Mouse (Mus musculus): Measurements from ENCODE around the gene Tcl1b1. TPM values are rescaled to one million over a fixed set of nuclear protein-coding genes. Genes with fewer than 3 reads are reported as not detected.
"Not testable (repeated sequence)": the region's sequence is repeated elsewhere in the genome, so short reads cannot be mapped to it uniquely, and the experiment has no call there.

Gene Tcl1b1
- polyA plus RNA-seq (2015; fragmentation: Nextera tagmentation; extraction: Ambion mirVana): not detected in 2 replicates

DNA sequence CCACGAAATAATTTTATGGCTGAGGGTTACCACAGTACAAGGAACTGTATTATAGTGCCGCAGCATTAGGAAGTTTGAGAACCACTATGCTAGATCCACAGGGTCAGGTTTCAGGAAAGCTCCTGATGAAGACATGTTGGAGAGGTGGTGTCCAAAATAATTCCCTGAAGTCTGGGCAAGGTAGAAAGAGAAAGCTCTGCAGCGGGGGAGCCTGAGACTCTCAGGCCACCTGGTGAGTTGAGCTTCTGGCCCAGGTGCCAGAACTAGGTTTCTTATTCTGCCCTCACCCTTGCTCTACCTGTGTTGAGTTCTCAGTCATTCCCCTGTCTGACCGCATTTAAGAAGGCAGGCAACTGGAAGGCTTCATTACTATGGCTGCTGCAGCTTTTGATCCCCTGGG, at the start of gene Tcl1b1:
Gene Tcl1b1, plus strand, starts transcription at position 301 of the 400 bp plus-strand sequence.
- no peak for ATAC-seq
- Histone ChIP-seq H3K4me1 (ENCODE audit: control insufficient read depth, insufficient read depth, low read length) (no peaks in the 10 kb centered on the region), H3K27me3 (replicated peaks; ENCODE audit: control insufficient read depth, insufficient read depth, low read length) (no peaks in the 10 kb centered on the region), H3K27ac (ENCODE audit: low read length) (no peak within 1 kb of the TSS), H3K9ac (ENCODE audit: low read depth, low read length) (no peak within 1 kb of the TSS), H3K4me3 (ENCODE audit: low read length) (no peak within 1 kb of the TSS), H3K9me3 (ENCODE audit: control insufficient read depth, low read length) (no peaks in the 10 kb centered on the region), H3K36me3 (ENCODE audit: control insufficient read depth, insufficient read depth, low read length) (no peaks in the 10 kb centered on the region), H3K4me2 (ENCODE audit: low read depth, low read length) (no peak within 1 kb of the TSS)
- WGBS: 77% methylated on average over 4 of the region's 4 CpGs

DNA sequence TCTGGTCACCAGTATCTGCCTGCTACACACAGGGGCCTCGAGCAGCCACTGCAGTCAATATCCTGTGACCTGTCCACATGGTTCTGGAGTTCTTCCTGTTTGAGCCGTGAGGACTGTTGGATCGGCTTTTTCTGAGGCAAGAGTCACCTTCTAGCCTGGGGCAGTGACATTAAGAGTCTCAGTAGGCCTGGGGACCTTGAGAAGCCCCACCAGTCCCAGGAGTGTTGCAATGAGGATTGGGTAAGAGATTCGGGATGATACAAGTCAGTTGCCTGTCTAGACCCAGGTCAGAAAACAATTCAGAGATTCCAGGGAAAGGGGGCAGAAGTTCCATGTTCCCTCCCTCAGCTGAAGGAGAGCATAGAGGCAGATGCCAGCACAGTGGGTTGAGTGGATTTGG, 49.7 kb upstream of the Tcl1b1 start:
- no peaks in the 10 kb centered on the region for H3K27me3 ChIP-seq (replicated peaks; ENCODE audit: control insufficient read depth, insufficient read depth, low read length)
- no peak overlapping the region for H3K4me3 ChIP-seq (ENCODE audit: low read length)
- no peaks in the 10 kb centered on the region for H3K4me1 ChIP-seq (ENCODE audit: control insufficient read depth, insufficient read depth, low read length)
- no peak overlapping the region for H3K9ac ChIP-seq (ENCODE audit: low read depth, low read length)
- no peak overlapping the region for H3K27ac ChIP-seq (ENCODE audit: low read length)
- no peaks in the 10 kb centered on the region for H3K9me3 ChIP-seq (ENCODE audit: control insufficient read depth, low read length)
- WGBS: 70% methylated on average over 4 of the region's 4 CpGs
- no peaks in the 10 kb centered on the region for H3K36me3 ChIP-seq (ENCODE audit: control insufficient read depth, insufficient read depth, low read length)
- H3K4me2 ChIP-seq (ENCODE audit: low read depth, low read length): no peak overlapping the region
- no peak for ATAC-seq

DNA sequence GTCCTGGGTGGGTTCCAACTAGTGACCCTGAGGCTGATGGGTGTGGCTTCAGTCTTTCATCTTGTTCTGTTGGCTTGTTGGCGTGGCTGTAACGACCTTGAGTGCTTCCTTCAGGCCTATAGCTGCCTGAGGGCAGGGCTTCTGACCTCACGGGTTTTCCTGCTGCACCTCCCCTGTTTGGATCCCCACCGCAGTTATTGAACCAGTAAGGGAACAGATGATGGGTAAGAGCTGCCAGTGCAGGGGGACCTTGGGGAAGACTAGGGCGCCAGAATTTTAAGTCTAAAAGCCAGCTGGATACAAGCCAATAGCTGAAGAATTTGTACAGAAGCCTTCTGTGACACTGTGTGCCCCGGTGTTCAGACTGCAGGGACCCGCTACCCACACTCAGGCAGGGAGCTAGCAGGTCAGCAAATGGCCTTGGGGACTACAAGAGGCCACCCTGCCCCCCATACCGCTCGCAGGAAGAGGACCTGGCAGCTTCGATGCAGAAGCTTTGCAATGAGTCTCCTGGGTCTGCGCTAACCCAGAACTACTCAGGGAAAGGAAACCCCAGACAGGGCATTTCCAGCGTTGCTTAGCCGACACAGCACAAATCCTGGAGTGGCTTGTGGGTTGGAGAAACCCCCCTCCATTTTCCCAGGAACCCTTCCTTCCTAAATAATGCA, 47.0 kb upstream of the Tcl1b1 start:
- 39% methylated on average over 13 of the region's 13 CpGs for WGBS
- H3K4me1 ChIP-seq (ENCODE audit: control insufficient read depth, insufficient read depth, low read length): no peaks in the 10 kb centered on the region
- no peak overlapping the region for H3K9ac ChIP-seq (ENCODE audit: low read depth, low read length)
- no peaks in the 10 kb centered on the region for H3K9me3 ChIP-seq (ENCODE audit: control insufficient read depth, low read length)
- no peaks in the 10 kb centered on the region for H3K27me3 ChIP-seq (replicated peaks; ENCODE audit: control insufficient read depth, insufficient read depth, low read length)
- H3K27ac ChIP-seq (ENCODE audit: low read length): no peak overlapping the region
- H3K36me3 ChIP-seq (ENCODE audit: control insufficient read depth, insufficient read depth, low read length): no peaks in the 10 kb centered on the region
- no peak overlapping the region for H3K4me2 ChIP-seq (ENCODE audit: low read depth, low read length)
- no peak for ATAC-seq
- H3K4me3 ChIP-seq (ENCODE audit: low read length): no peak overlapping the region

DNA sequence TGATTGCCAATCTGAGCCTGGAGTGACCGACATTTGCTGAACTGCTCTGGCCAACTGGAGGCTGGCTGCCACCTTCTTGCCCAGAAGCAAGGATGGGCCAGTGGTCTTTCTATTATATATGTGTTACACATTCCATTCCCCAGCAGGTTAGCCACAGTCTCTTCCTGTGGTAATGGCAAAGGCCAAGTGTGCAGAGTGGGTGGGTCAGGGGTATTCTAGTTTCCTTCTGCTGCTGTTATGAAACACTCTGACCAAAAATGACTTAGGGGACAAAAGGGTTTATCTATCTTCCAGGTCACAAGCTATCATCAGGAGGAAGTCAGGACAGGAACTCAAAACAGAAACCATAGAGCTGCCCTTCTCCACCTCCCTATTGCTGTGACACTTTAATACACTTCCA, 42.8 kb upstream of the Tcl1b1 start:
- Histone ChIP-seq H3K9me3 (ENCODE audit: control insufficient read depth, low read length) (no peaks in the 10 kb centered on the region), H3K4me1 (ENCODE audit: control insufficient read depth, insufficient read depth, low read length) (no peaks in the 10 kb centered on the region), H3K27me3 (replicated peaks; ENCODE audit: control insufficient read depth, insufficient read depth, low read length) (no peaks in the 10 kb centered on the region), H3K36me3 (ENCODE audit: control insufficient read depth, insufficient read depth, low read length) (no peaks in the 10 kb centered on the region), H3K9ac (ENCODE audit: low read depth, low read length) (no peak overlapping the region), H3K27ac (ENCODE audit: low read length) (no peak overlapping the region), H3K4me2 (ENCODE audit: low read depth, low read length) (no peak overlapping the region), H3K4me3 (ENCODE audit: low read length) (no peak overlapping the region)
- WGBS: 100% methylated on average over 1 of the region's 1 CpGs
- ATAC-seq: no peak

GRCm38 (mm10) chr12:105125362-105125761, 34.1 kb upstream of the Tcl1b1 start:
- H3K9ac ChIP-seq (ENCODE audit: low read depth, low read length): no peak overlapping the region
- no peaks in the 10 kb centered on the region for H3K36me3 ChIP-seq (ENCODE audit: control insufficient read depth, insufficient read depth, low read length)
- no peaks in the 10 kb centered on the region for H3K27me3 ChIP-seq (replicated peaks; ENCODE audit: control insufficient read depth, insufficient read depth, low read length)
- no peaks in the 10 kb centered on the region for H3K9me3 ChIP-seq (ENCODE audit: control insufficient read depth, low read length)
- no peak overlapping the region for H3K27ac ChIP-seq (ENCODE audit: low read length)
- H3K4me1 ChIP-seq (ENCODE audit: control insufficient read depth, insufficient read depth, low read length): no peaks in the 10 kb centered on the region
- 88% methylated on average over 6 of the region's 6 CpGs for WGBS
- H3K4me3 ChIP-seq (ENCODE audit: low read length): no peak overlapping the region
- H3K4me2 ChIP-seq (ENCODE audit: low read depth, low read length): no peak overlapping the region
- no peak for ATAC-seq

- ATAC-seq: no peak
- no peaks in the 10 kb centered on the region for H3K36me3 ChIP-seq (ENCODE audit: control insufficient read depth, insufficient read depth, low read length)
- no peaks in the 10 kb centered on the region for H3K4me1 ChIP-seq (ENCODE audit: control insufficient read depth, insufficient read depth, low read length)
- H3K4me2 ChIP-seq (ENCODE audit: low read depth, low read length): no peak overlapping the region
- H3K9ac ChIP-seq (ENCODE audit: low read depth, low read length): no peak overlapping the region
- 74% methylated on average over 4 of the region's 4 CpGs for WGBS
- H3K9me3 ChIP-seq (ENCODE audit: control insufficient read depth, low read length): no peaks in the 10 kb centered on the region
- H3K27ac ChIP-seq (ENCODE audit: low read length): no peak overlapping the region
- H3K4me3 ChIP-seq (ENCODE audit: low read length): no peak overlapping the region
- no peaks in the 10 kb centered on the region for H3K27me3 ChIP-seq (replicated peaks; ENCODE audit: control insufficient read depth, insufficient read depth, low read length)
Measured at GRCm38 (mm10) chr12:105126516-105126915, 33.0 kb upstream of the Tcl1b1 start.

DNA sequence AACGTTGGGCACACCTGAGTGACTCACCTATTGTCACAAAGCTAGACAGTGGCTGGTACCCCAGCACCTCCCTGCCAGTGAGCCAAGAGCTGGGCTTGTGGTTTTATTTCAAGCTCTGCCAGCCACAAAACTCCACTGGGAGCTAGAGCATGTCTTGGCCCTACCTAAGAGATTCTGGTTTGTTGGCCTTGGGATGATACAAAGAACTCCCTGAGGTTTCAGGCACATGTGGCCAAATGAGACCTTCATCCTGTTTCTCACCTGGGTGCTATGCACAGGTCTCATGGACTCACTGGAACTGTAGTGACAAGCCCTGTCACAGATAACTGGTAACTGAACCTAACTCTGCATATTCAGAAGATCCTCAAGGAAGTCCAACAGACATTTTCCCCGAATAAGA, 31.9 kb upstream of the Tcl1b1 start:
- WGBS: 83% methylated on average over 2 of the region's 2 CpGs
- H3K4me3 ChIP-seq (ENCODE audit: low read length): no peak overlapping the region

DNA sequence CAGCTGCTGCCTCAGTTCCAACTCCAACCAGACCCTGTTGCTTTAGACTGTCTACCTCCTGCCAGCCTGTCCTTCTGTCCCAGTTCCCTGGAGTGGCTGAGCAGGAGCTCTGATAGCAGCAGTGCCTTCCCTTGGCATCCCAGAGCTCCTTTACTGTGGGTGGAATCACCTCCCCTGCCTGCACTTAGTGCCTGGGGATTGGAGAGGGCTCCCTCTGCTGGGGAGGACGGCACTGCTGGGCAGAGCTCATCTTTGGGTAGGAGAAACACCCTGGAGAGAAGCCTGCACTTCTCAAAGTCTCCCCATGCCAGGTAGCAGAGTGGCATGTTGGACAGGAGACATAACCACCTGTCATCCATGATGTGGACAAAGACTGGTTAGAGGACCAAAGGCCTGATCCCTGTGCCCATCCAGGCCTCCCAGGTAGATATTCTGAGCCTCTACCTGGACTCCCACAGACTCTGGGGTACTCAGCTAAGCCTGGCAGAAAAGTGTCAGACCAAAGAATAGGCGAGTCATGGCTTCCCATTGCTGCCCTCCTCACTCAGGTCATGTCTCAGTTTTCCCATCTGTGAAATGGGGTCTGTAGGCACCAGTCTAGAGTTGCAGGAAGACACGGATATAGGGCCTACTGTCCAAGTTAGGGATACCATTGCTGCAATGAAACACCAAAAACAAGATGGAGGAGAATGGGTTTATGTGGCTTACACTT, 29.8 kb upstream of the Tcl1b1 start:
- H3K4me1 ChIP-seq (ENCODE audit: control insufficient read depth, insufficient read depth, low read length); H3K4me3 ChIP-seq (ENCODE audit: low read length); H3K36me3 ChIP-seq (ENCODE audit: control insufficient read depth, insufficient read depth, low read length); H3K27ac ChIP-seq (ENCODE audit: low read length); ATAC-seq; H3K4me2 ChIP-seq (ENCODE audit: low read depth, low read length); H3K27me3 ChIP-seq (replicated peaks; ENCODE audit: control insufficient read depth, insufficient read depth, low read length); H3K9me3 ChIP-seq (ENCODE audit: control insufficient read depth, low read length); H3K9ac ChIP-seq (ENCODE audit: low read depth, low read length): not testable (repeated sequence)
- 69% methylated on average over 3 of the region's 3 CpGs for WGBS

More for the DNA sequence above, 31.9 kb upstream of the Tcl1b1 start:
- Histone ChIP-seq H3K36me3 (ENCODE audit: control insufficient read depth, insufficient read depth, low read length) (no peaks in the 10 kb centered on the region), H3K27me3 (replicated peaks; ENCODE audit: control insufficient read depth, insufficient read depth, low read length) (no peaks in the 10 kb centered on the region), H3K4me2 (ENCODE audit: low read depth, low read length) (no peak overlapping the region), H3K9ac (ENCODE audit: low read depth, low read length) (no peak overlapping the region), H3K4me1 (ENCODE audit: control insufficient read depth, insufficient read depth, low read length) (no peaks in the 10 kb centered on the region), H3K9me3 (ENCODE audit: control insufficient read depth, low read length) (no peaks in the 10 kb centered on the region), H3K27ac (ENCODE audit: low read length) (no peak overlapping the region)
- no peak for ATAC-seq

DNA sequence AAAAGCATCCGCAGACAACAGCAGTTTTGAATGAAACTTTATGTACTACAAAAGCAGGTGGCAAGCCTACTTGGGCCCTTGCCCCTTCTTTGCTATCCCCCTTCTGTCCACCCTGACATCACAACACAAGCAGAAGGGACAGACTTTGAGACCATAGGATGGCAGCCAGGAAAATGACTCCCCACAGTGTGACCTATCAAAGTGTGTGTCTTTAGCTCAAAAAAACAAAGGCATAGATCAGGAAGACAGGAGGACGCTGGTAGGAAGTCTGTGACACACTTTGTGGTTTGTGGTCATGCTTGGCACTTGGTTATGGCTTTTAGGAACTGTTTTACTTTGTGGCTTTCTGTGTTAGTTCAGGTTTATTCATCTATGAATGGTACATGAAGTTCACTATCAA, 25.3 kb upstream of the Tcl1b1 start:
- H3K4me2 ChIP-seq (ENCODE audit: low read depth, low read length); ATAC-seq; H3K27ac ChIP-seq (ENCODE audit: low read length); H3K27me3 ChIP-seq (replicated peaks; ENCODE audit: control insufficient read depth, insufficient read depth, low read length); H3K36me3 ChIP-seq (ENCODE audit: control insufficient read depth, insufficient read depth, low read length); H3K9ac ChIP-seq (ENCODE audit: low read depth, low read length); H3K4me1 ChIP-seq (ENCODE audit: control insufficient read depth, insufficient read depth, low read length); H3K9me3 ChIP-seq (ENCODE audit: control insufficient read depth, low read length); H3K4me3 ChIP-seq (ENCODE audit: low read length): not testable (repeated sequence)
- WGBS: 62% methylated on average over 2 of the region's 2 CpGs
